In the genomic region with DNA sequence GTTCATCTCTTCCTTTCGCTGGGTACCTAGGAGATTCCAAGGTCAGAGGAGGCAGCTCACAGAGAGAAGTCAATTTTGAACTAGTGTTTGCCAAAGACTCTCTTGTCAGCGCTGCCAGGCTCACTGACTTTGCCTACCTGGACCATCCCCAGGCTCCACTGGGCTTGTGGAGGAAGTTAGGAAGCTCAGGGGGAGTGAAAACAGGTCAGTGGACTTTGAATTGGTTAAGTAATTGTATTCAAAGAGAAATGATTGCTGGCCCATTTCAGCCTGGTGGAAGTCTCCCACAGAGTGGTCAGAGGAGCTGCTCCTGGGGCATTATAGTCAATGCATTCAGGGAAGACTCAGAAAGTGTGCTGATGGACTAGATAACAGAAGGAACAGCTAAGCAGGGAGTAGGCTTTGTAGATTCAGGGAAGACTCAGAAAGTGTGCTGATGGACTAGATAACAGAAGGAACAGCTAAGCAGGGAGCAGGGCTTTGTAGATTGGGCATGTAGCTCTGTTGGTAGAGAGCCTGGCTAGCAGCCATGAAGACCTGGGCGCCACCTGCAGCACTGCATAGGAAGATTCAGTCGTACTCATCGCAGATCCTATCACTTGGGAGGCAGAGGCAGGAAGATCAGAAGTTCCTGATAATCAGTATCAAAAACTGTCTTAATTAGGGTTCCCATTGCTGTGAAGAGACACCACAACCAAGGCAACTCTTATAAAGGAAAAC, we compare ENCODE assay signal across 21 mouse cellular contexts.
DNase-seq lines count a peak whose midpoint lies in the region; ATAC-seq and TF ChIP-seq lines count a peak whose summit lies in the region.
"Had no signal": no experiment of that assay in that cellular context is flagged by ENCODE, and none has a peak within 500 bp of the region (broad histone marks: within the 10 kb centered on the region; RNA-seq: fewer than 3 reads in every experiment).

No protein-coding gene starts in this region.

- no peak overlapping the region for H3K27ac ChIP-seq in kidney, adult 2 months (ENCODE audit: insufficient read depth, low read depth, low read length)
- no peak overlapping the region for H3K27ac ChIP-seq in kidney, embryonic 14.5 days (ENCODE audit: low read depth, low read length)
- H3K27ac ChIP-seq: heart, embryonic 13.5 days; hindbrain, embryonic 12.5 days; limb, embryonic 13.5 days; liver, embryonic 15.5 days; macrophage; neural tube, embryonic 13.5 days had no signal

- no peaks in the 10 kb centered on the region for H3K4me1 ChIP-seq in kidney, adult 2 months (ENCODE audit: control insufficient read depth, insufficient read depth, low read length)
- H3K4me1 ChIP-seq in kidney, embryonic 14.5 days (ENCODE audit: control insufficient read depth, insufficient read depth, low read length), result no peaks in the 10 kb centered on the region
- H3K4me1 ChIP-seq: heart, embryonic 13.5 days; limb, embryonic 13.5 days; liver, embryonic 15.5 days; neural tube, embryonic 13.5 days had no signal

- H3K27me3 ChIP-seq in kidney, adult 2 months (replicated peaks; ENCODE audit: control insufficient read depth, insufficient read depth, low read length), result no peaks in the 10 kb centered on the region
- no peaks in the 10 kb centered on the region for H3K27me3 ChIP-seq in kidney, embryonic 14.5 days (ENCODE audit: control insufficient read depth, insufficient read depth, low read length)
- H3K27me3 ChIP-seq: heart, embryonic 13.5 days; hindbrain, embryonic 12.5 days; limb, embryonic 13.5 days; liver, embryonic 15.5 days; neural tube, embryonic 13.5 days had no signal

- no peak for ATAC-seq in cerebellum, adult (ENCODE audit: insufficient number of reproducible peaks, low FRiP score, low TSS enrichment)
- no peak for ATAC-seq in kidney, embryonic 14.5 days (ENCODE audit: low FRiP score, low TSS enrichment)
- ATAC-seq: forebrain, postnatal 0 days; intestine, postnatal 0 days; midbrain, embryonic 16.5 days had no signal

- TF ChIP-seq CTCF in kidney, adult 2 months (conservative IDR thresholded peaks at IDR 0.05; ENCODE audit: insufficient read depth, insufficient read length, low read depth, low read length), result peak; percentile 41

- H3K4me2 ChIP-seq in kidney, embryonic 14.5 days (replicated peaks; ENCODE audit: low read depth, low read length), result no peak overlapping the region
- H3K4me2 ChIP-seq: heart, embryonic 13.5 days; hindbrain, embryonic 12.5 days; limb, embryonic 13.5 days; liver, embryonic 15.5 days; neural tube, embryonic 13.5 days had no signal

- no peaks in the 10 kb centered on the region for H3K9me3 ChIP-seq in kidney, embryonic 14.5 days (ENCODE audit: control insufficient read depth, low read length)
- H3K9me3 ChIP-seq: heart, embryonic 13.5 days; hindbrain, embryonic 12.5 days; limb, embryonic 13.5 days; liver, embryonic 15.5 days; neural tube, embryonic 13.5 days had no signal

- H3K36me3 ChIP-seq in kidney, adult 2 months (ENCODE audit: control insufficient read depth, insufficient read depth, low read length), result no peaks in the 10 kb centered on the region
- H3K36me3 ChIP-seq in kidney, embryonic 14.5 days (ENCODE audit: control insufficient read depth, insufficient read depth, low read length), result no peaks in the 10 kb centered on the region
- H3K36me3 ChIP-seq: heart, embryonic 13.5 days; hindbrain, embryonic 12.5 days; limb, embryonic 13.5 days; liver, embryonic 15.5 days; neural tube, embryonic 13.5 days had no signal

- 70% methylated on average over 5 of the region's 5 CpGs for WGBS in kidney, adult 2 months
- WGBS in kidney, embryonic 14.5 days, result 88% methylated on average over 5 of the region's 5 CpGs

- no peak for TF ChIP-seq POLR2A in kidney, adult 2 months (IDR thresholded peaks at IDR 0.05; ENCODE audit: low read depth, low read length)

- no peak overlapping the region for H3K4me3 ChIP-seq in kidney, adult 2 months (ENCODE audit: insufficient read depth, low read depth, low read length)
- H3K4me3 ChIP-seq in kidney, embryonic 14.5 days (ENCODE audit: low read length), result no peak overlapping the region
- H3K4me3 ChIP-seq: heart, embryonic 13.5 days; hindbrain, embryonic 12.5 days; limb, embryonic 13.5 days; liver, embryonic 15.5 days; myocyte; neural tube, embryonic 13.5 days had no signal

- no peak overlapping the region for H3K9ac ChIP-seq in kidney, embryonic 14.5 days (ENCODE audit: low read depth, low read length)
- H3K9ac ChIP-seq: forebrain, postnatal 0 days; heart, embryonic 13.5 days; hindbrain, embryonic 12.5 days; limb, embryonic 13.5 days; liver, embryonic 15.5 days; neural tube, embryonic 13.5 days had no signal

- peak; percentile 17 for DNase-seq in cerebellum, adult 9-11 months
- peak; percentile 49 for DNase-seq in kidney, adult 2 months
- DNase-seq in brain, adult 2 months (ENCODE audit: low read depth, low spot score), result peak; percentile 13
- peak; percentile 41 to 42 for DNase-seq in cerebellum, postnatal 36 days
- no peak for DNase-seq in right cerebral cortex, postnatal 10 days (ENCODE audit: low spot score in 2 of 2)
- DNase-seq: forebrain, postnatal 0 days; gastrocnemius, postnatal 25 days; heart, adult 18-20 months; heart, postnatal 14 days; retina, postnatal 1 day had no signal

Comparison
In these comparisons a context has a peak if more than half of its experiments do, and no peak if none do; other contexts are left out.
1. DNase-seq: peak in cerebellum, adult 9-11 months (single experiment), kidney, adult 2 months (single experiment), brain, adult 2 months (single experiment) and cerebellum, postnatal 36 days (2 of 2); none in right cerebral cortex, postnatal 10 days (0 of 2).